Mouse (Mus musculus) cerebellum, adult 2 months (tissue): ENCODE measurements around the gene Nab1. TPM values are rescaled to one million over a fixed set of nuclear protein-coding genes. Genes with fewer than 3 reads are reported as not detected.
A peak's percentile ranks its signal among the peaks of the same experiment; 100 is the strongest.

Experiments used
- DNase-seq, 2 experiments: peaks; one replicate each; pipeline ENCODE4 v3.0.0; 2021
- H3K27ac ChIP-seq: fragments of 200-500 bp; 2 replicates; pipeline ENCODE4 v1.5.1; 2012; ENCODE audit warnings: low read length, control low read depth, inconsistent platforms; ENCODE audit not compliant: insufficient read depth
- H3K27me3 ChIP-seq: fragments of 200-500 bp; 2 replicates; pipeline ENCODE4 v1.6.1; 2012; ENCODE audit warnings: inconsistent platforms, mild to moderate bottlenecking, low read length, moderate library complexity; ENCODE audit not compliant: control insufficient read depth, insufficient read depth
- H3K4me1 ChIP-seq: fragments of 200-500 bp; 2 replicates; pipeline ENCODE4 v1.6.1; 2011; ENCODE audit warnings: low read length; ENCODE audit not compliant: control insufficient read depth, insufficient read depth
- H3K4me3 ChIP-seq: fragments of 200-500 bp; replicated peaks from 2 replicates; pipeline ENCODE3; 2011; ENCODE audit warnings: mild to moderate bottlenecking, low read depth, low read length, control low read depth; ENCODE audit not compliant: insufficient read depth
- CTCF ChIP-seq: fragments of 200-500 bp; IDR thresholded peaks from 2 replicates; pipeline ENCODE4 v1.5.1; 2011; ENCODE audit warnings: low read depth, mild to moderate bottlenecking, control low read depth, low read length, moderate library complexity, borderline replicate concordance; ENCODE audit not compliant: insufficient read depth
- POLR2A ChIP-seq: fragments of 200-500 bp; IDR thresholded peaks from 2 replicates; pipeline ENCODE4 v1.6.1; 2011; ENCODE audit warnings: low read length, control low read depth, borderline replicate concordance; ENCODE audit not compliant: insufficient read depth
- WGBS: fragments of 180-500 bp; shearing (Covaris S2); methylation state at CpG from one replicate; pipeline ENCODE4 v1.1.7; 2018; 5-methylcytosine and 5-hydroxymethylcytosine counted together
- polyA plus RNA-seq: library from polyadenylated mRNA; depleted of rRNA; stranded (reverse); fragments of >200 nt; gene quantifications from 2 replicates; pipeline ENCODE4 v1.2.3, GENCODE M21; 2012

Nab1 gene
- polyA plus RNA-seq, 1 experiment: 25.1 TPM

- H3K27me3 ChIP-seq: no peaks in the 10 kb centered on the region
- TF ChIP-seq CTCF: no peak
- TF ChIP-seq POLR2A: no peak
- no peak overlapping the region for H3K4me3 ChIP-seq
- DNase-seq: no peak
- no peak overlapping the region for H3K27ac ChIP-seq
- peaks cover 16% of the 10 kb centered on the region; the same call in 1 of the 2 replicates for H3K4me1 ChIP-seq
- 59% methylated on average over 7 of the region's 7 CpGs for WGBS
Measured at GRCm38 (mm10) chr1:52524150-52524549, 23.7 kb upstream of the Nab1 start.

- H3K4me1 ChIP-seq: peaks cover 16% of the 10 kb centered on the region; the same call in 1 of the 2 replicates
- TF ChIP-seq POLR2A (no peak), CTCF (no peak)
- H3K4me3 ChIP-seq: no peak overlapping the region
- WGBS: 12% methylated on average over 8 of the region's 8 CpGs
- no peak overlapping the region for H3K27ac ChIP-seq
- peak; percentile 96 to 97 for DNase-seq
- H3K27me3 ChIP-seq: no peaks in the 10 kb centered on the region
Measured at GRCm38 (mm10) chr1:52521436-52521993, 21.0 kb upstream of the Nab1 start.

GRCm38 (mm10) chr1:52520131-52520530, 19.7 kb upstream of the Nab1 start:
- Histone ChIP-seq H3K4me3 (no peak overlapping the region), H3K4me1 (peaks cover 16% of the 10 kb centered on the region; the same call in 1 of the 2 replicates), H3K27ac (no peak overlapping the region), H3K27me3 (no peaks in the 10 kb centered on the region)
- no peak for DNase-seq
- WGBS: 61% methylated on average over 7 of the region's 7 CpGs
- TF ChIP-seq POLR2A: no peak

GRCm38 (mm10) chr1:52515249-52515648, 14.8 kb upstream of the Nab1 start:
- Histone ChIP-seq H3K27me3 (no peaks in the 10 kb centered on the region), H3K4me1 (peaks cover 10% of the 10 kb centered on the region), H3K4me3 (no peak overlapping the region), H3K27ac (no peak overlapping the region)
- WGBS: 80% methylated on average over 3 of the region's 3 CpGs
- no peak for DNase-seq
- TF ChIP-seq CTCF (no peak), POLR2A (no peak)

GRCm38 (mm10) chr1:52511788-52512425, 11.4 kb upstream of the Nab1 start:
- Histone ChIP-seq H3K4me1 (peaks cover 10% of the 10 kb centered on the region), H3K4me3 (no peak overlapping the region), H3K27ac (peak overlapping the region; percentile 97), H3K27me3 (no peaks in the 10 kb centered on the region)
- TF ChIP-seq POLR2A (no peak), CTCF (no peak)
- DNase-seq: peak; percentile 55 to 67
- 6% methylated on average over 1 of the region's 1 CpGs for WGBS

- Histone ChIP-seq H3K27me3 (no peaks in the 10 kb centered on the region), H3K27ac (no peak overlapping the region), H3K4me3 (no peak overlapping the region), H3K4me1 (peaks cover 6% of the 10 kb centered on the region; the same call in 1 of the 2 replicates)
- no peak for DNase-seq
- 27% methylated on average over 1 of the region's 1 CpGs for WGBS
- TF ChIP-seq POLR2A: no peak
- no peak for TF ChIP-seq CTCF
Measured at GRCm38 (mm10) chr1:52506211-52506610, 5.7 kb upstream of the Nab1 start.

GRCm38 (mm10) chr1:52502296-52502695, 1.8 kb upstream of the Nab1 start:
- no peak for DNase-seq
- 48% methylated on average over 4 of the region's 4 CpGs for WGBS
- peak overlapping the region; percentile 36 for H3K27ac ChIP-seq
- no peak overlapping the region for H3K4me3 ChIP-seq
- H3K4me1 ChIP-seq: peaks cover 8% of the 10 kb centered on the region; the same call in 1 of the 2 replicates
- TF ChIP-seq POLR2A (no peak), CTCF (no peak)
- H3K27me3 ChIP-seq: no peaks in the 10 kb centered on the region

- Histone ChIP-seq H3K4me1 (peaks cover 11% of the 10 kb centered on the region; the same call in 1 of the 2 replicates), H3K4me3 (no peak overlapping the region), H3K27me3 (no peaks in the 10 kb centered on the region), H3K27ac (peak overlapping the region; percentile 36)
- WGBS: 9% methylated on average over 10 of the region's 10 CpGs
- TF ChIP-seq POLR2A (no peak), CTCF (no peak)
- DNase-seq: peak; percentile 77 to 90
Measured at GRCm38 (mm10) chr1:52501688-52502133, 1.2 kb upstream of the Nab1 start.
